Mouse (Mus musculus): ENCODE results near the gene Socs3.

Gene Socs3

GRCm38 (mm10) chr11:117971646-117972242 is 1.9 kb upstream of the Socs3 start:
- no peak for DNase-seq

DNA sequence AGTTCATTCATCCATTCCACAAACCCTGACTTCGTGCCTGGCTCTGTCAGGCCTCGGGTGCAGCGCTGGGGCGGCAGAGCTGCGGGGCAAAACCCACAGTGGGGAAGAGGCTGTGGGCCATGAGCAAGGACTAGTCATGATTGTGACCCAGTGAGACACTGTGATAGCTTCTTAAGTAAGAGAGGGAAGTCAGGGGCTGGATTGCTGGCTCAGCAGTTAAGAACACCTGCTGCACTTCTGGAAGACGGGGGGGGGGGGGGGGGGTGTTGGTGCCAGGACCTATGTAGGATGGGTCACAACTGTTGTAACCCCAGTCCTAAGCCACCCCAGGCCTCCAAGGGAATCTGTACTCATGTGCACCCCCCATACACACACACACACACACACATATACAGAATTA is 1.3 kb upstream of the Socs3 start:
- DNase-seq: no peak

- DNase-seq: peak; percentile 97
Measured at GRCm38 (mm10) chr11:117969100-117969944, 525 bp downstream of the Socs3 start.

GRCm38 (mm10) chr11:117968716-117969099 is 1.1 kb downstream of the Socs3 start:
- DNase-seq: no peak

GRCm38 (mm10) chr11:117968016-117968671 is 1.7 kb downstream of the Socs3 start:
- DNase-seq: peak; percentile 67

GRCm38 (mm10) chr11:117967249-117968015 is 2.4 kb downstream of the Socs3 start:
- no peak for DNase-seq

DNA sequence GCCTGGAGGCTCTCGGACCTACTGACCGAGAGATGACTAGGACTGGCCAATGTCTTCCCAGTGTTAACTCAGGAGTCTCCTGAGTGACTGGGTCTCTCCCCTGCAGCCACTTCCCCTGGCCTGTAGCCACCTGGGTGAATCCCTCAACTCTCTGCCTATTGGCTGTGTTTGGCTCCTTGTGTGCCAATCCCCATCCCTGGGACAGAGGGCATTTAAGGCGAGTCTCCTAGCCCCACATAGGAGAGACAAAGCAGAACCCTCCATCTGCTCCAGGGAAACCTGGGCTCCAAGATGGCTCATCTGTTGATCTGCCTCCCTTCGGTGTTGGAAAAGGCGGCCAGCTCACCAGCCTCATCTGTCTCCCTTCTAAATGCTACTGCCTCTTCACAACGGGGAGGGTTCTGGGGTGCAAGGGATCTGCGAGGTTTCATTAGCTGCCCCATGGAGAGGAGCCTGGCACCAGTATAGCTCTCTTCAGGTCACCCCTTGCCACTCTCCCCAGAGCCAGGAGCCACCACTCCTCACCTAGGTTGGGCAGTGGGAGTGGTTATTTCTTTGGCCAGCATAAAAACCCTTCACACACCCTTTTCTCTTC is 3.2 kb downstream of the Socs3 start:
- no peak for DNase-seq

GRCm38 (mm10) chr11:117965561-117965981 is 4.3 kb downstream of the Socs3 start:
- no peak for DNase-seq

- DNase-seq: no peak
Measured at GRCm38 (mm10) chr11:117965052-117965451, 4.8 kb downstream of the Socs3 start.

GRCm38 (mm10) chr11:117964294-117964693 is 5.6 kb downstream of the Socs3 start:
- no peak for DNase-seq

DNA sequence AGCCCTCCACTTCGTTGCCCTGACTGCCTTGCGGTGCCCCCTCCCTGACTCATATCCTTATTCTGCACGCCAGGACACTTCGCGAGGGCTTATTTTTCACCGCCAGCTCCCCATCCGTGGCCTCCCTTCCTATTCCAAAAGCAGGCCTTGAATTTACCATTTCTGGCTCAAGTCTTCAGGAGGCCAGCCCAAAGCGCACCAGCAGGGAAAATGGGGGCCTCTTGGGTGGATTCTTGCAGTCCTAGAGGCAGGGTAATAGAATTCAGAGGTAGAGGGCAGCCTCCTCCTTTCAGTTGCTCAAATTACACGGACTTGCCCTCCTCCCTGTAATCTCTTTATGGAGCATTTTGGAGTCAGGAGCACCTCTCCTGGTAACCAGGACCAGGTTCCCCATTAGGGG is 6.0 kb downstream of the Socs3 start:
- DNase-seq: no peak

GRCm38 (mm10) chr11:117963091-117963793 is 6.6 kb downstream of the Socs3 start:
- peak; percentile 98 for DNase-seq

GRCm38 (mm10) chr11:117962228-117963067 is 7.4 kb downstream of the Socs3 start:
- peak; percentile 60 for DNase-seq

DNA sequence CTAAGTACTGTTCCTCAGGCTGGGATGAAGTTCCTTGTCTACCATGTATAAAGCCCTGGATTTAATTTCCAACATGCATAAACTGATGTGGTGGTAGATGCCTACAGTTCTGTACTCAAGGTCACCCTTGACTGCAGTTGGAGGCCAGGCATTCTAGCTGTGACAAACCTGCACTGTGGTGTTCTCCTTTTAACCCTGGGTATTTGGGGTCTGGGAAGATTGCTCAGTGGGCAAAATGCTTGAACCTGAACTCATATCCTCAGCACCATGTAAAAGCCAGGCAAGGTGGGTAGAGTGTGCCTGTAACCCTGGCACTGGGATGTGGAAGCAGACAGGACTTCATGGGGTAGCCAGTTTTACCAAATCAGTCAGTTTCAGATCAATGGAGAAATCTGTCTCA is 9.2 kb downstream of the Socs3 start:
- no peak for DNase-seq

DNA sequence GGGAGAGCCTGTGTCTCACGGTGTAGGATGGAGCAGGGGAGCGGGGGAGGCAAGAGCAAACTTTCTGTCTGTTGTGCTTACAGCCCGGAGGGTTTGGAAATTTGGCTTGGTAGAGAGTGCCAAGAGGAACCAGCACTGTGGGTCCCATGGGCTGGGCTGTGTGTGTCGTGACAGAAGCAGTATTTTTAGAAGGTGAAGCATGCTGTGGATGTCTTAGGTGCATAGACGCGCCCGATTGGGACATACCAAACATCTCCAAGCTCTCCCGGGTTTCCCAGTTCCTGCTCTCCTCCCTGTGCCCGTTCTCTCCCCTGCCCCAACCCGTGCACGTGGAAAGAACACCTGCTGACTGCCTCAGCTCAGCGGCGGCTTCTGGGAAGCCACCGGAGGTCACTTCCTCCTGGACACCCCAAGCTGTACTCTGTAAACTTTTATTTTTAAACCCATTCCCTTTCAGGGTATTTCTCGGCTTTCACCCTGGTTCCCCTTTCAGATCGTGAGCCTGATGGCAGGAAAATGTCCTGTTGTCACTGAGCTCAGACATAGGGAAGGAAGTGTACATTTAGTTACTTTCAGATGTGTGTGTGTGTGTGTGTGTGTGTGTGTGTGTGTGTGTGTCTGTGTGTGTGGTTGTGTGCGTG is 10.0 kb downstream of the Socs3 start:
- DNase-seq: no peak

DNA sequence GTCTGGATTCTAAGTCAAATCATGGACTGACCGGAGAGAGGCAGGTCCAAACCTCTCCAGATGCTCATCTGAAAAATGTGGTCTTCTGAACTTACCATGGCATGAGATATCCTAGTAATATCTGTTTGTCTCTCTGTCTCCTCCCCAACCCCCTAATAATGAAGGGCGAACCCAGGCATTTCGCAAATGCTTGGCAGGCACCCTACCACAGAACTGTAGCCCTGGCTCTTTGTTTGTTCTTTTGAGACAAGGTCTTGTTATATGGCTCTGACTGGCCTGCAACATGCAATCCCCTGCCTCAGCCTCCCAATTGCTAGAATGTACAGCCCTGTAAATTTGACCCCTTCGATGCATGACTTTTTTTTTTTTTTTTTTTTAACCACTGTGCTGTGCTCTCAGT is 10.7 kb downstream of the Socs3 start:
- no peak for DNase-seq

DNA sequence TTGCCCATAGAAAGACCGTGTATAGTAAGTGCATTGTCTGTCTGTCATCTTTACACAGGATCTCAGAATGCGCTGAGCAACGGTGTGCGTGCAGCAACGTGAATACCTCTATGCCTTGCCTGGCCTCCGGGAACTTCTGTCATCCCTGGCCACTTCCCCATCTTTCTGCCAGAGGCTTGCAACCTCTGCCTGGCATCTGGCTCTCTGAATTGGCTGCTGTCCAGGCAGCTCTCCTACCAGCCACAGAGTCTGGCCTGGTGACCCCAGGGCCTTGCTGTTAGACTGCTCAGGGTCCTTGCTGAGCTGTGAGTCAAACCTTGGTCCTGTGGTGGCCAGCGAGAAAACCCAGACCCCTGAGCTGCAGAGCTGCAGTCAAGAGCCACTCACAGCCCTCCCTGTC is 11.7 kb downstream of the Socs3 start:
- no peak for DNase-seq

DNA sequence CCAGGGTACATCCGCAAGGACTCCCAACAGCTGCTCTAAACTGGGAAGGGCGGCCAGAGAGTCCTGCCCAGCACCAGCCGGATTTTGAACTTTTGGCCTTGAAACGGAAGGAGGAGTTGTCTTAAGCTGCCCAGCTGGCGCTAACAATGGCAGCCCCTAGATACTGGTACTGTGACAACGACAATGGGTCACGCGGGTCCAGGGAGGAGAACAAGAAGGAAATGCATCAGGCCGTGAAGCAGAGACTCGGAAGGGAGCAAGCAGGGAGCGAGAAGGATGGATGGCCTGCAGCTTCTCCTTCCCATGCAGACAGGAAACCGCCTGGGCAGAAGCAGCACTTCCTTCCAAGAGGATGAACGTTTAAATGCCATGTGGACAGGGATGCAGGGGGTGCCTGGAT is 14.2 kb downstream of the Socs3 start:
- DNase-seq: peak; percentile 57

DNA sequence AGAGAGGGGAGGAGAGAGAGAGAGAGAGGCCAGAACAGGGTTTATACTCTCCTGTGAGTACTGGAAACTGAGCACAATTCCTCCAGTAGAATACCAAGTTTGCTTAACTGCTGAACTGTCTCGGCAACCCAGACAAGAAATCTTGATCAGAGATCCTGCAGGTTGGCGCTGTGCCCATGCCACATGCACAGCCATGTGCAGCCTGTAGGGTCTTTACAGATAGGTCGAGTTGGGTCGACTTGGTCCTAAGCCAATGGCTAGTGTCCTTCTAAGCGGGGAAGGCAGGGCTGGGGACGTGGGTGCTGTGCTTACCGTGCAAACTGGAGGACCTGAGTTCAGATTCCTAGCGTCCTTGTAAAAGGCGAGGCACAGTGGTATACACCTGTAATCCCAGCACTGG is 15.0 kb downstream of the Socs3 start:
- peak; percentile 39 for DNase-seq

DNA sequence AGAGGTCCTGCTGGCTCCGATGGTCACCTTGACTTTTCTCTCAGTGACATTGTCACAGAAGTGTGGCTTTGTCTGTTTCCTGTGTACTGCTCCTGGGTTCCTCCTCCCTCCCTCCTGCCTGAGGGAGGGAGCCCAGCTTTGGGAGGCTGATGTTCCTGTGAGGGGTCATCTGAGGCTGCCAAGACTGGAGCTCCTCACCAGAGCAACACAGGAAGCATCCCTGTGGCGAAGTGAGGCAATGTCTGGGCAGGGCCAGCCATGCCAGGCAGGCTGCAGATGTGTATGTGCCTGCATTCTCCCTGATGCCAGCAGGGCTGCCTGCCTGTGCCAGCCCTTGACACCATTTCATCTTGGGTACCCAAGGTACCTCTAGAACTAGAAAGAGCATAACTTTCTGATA is 15.8 kb downstream of the Socs3 start:
- peak; percentile 57 for DNase-seq
